Mouse (Mus musculus) spleen, embryonic (tissue): ENCODE measurements at regions not wholly inside any gene's neighbourhood (a gene's known extent, or its start where the extent isn't known, plus 50 kb on each side); places are given as distances from the start of the nearest gene placed in this dataset.
"Not testable (repeated sequence)": the region's sequence is repeated elsewhere in the genome, so short reads cannot be mapped to it uniquely, and the experiment has no call there.

Experiments
- CTCF ChIA-PET: fragments of 350-600 bp; sonication (Branson Sonifier 250); formaldehyde crosslinking; loops from one replicate; lab custom pipeline; 2022; lab: Charles Lee

- CTCF ChIA-PET = no interaction called here
Observed at GRCm38 (mm10) chr4:3080385-3081125, 86.6 kb upstream of the Vmn1r2 start.

- CTCF ChIA-PET = no interaction called here
Observed at GRCm38 (mm10) chr4:3081148-3081952, 85.8 kb upstream of the Vmn1r2 start.

GRCm38 (mm10) chr4:3081953-3082950 is 84.9 kb upstream of the Vmn1r2 start:
- CTCF ChIA-PET = no interaction called here

- CTCF ChIA-PET = no interaction called here
Observed at GRCm38 (mm10) chr4:3083161-3084020, 83.7 kb upstream of the Vmn1r2 start.

GRCm38 (mm10) chr4:3084021-3084545 is 83.0 kb upstream of the Vmn1r2 start:
- CTCF ChIA-PET = no interaction called here

GRCm38 (mm10) chr4:3085456-3086448 is 81.4 kb upstream of the Vmn1r2 start:
- CTCF ChIA-PET = no interaction called here

- CTCF ChIA-PET = not testable (repeated sequence)
Observed at GRCm38 (mm10) chr4:3087616-3088015, 79.5 kb upstream of the Vmn1r2 start.

- CTCF ChIA-PET = no interaction called here
Observed at GRCm38 (mm10) chr4:3089567-3090377, 77.3 kb upstream of the Vmn1r2 start.

GRCm38 (mm10) chr4:3090378-3090735 is 76.8 kb upstream of the Vmn1r2 start:
- CTCF ChIA-PET = no interaction called here

- CTCF ChIA-PET = no interaction called here
Observed at GRCm38 (mm10) chr4:3090742-3091141, 76.4 kb upstream of the Vmn1r2 start.
